Mouse (Mus musculus): Measurements from ENCODE around the gene Lrrtm3.
A peak's percentile ranks its signal among the peaks of the same experiment; 100 is the strongest.

Gene Lrrtm3

DNA sequence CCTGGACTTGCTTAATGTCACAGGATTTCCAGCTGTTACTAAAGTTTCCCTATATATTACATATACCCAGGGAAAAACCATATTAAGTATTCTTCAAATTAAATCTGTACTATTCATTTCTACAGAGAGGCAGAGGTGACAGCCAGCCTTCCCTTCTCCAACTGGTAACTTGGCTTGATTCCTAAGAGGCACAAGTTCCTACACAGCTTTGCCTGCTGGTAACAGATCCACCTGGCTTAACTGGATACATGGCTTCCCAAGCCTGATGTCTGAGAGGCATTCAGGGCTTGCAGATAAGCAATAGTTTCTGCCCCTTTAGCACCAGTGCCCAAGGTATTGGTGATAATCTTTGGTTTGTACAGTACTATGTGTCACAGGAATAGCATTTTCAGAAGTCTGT, 190.2 kb downstream of the Lrrtm3 start:
- DNase-seq (ENCODE audit: low read depth, low spot score) = no peak

DNA sequence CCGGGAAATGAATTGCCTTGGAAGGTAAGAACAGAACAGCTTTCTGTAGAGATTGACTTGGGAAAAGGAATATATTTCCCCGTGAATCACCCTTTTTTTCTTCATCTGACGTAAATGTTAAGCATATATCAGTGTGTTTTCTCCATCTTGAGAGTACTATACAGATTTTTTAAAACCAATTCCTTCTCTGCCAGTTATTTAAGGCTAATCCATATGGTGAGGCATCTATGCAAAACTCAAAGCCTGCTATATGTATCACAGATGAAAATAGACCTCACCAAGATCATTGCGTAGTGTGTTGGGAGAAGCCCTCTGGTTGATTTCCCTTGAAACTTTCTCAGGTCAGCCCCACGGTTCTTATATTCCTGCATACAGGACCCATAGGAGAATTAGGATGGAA, 195.5 kb downstream of the Lrrtm3 start:
- no peak for DNase-seq (ENCODE audit: low read depth, low spot score)

DNA sequence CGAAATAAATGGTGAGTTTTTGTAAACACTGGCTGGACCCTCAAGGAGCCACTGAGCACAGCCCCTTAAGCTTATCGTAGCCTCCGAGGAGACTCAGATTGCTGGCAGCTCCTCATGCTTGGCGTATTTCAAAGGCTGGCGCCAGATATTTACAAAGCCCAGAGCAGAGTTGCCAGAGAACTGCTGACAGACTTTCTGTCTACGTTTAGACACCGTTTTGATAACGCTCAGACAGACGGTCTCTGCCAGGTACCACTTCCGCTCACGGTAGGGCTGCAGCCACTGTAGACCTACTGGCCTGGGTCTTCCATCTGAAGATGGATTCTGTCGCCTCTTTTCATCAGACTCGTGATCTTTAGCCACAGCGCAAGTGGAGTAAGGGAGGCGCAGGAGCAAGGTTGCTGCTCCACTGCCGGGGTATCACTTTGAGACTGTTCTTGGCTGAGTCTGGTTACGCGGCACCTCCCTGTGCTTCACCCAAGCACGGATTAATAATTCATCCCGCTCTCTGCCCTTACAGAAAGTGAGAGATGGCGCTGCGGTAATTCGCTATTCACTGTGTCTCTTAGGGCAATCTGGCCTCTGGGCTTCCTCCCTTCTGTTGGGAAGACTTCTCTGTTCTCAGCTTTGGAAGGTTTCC, 203.5 kb downstream of the Lrrtm3 start:
- peak; percentile 2 for DNase-seq (ENCODE audit: low read depth, low spot score)

DNA sequence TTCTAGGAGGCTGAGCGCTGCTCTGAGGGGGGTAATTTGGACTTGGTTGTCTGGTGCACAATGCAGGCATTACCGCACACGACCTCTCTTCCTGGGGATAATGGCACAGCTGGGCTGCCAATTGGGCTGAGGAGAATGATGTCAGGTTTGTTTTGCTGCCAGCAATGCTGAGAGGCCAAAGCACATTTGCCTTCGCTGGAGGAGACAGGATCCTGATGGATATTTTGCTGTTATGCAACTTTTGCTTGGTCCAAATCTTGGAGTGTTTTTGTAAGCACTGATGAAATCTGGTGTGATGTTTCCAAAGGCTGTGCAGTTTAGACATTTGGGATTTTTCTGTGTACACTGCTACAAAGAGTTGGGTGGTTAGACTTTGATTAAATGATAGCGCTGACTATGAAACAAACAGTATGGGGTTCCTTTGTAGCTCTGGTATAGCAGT, 209.6 kb downstream of the Lrrtm3 start:
- no peak for DNase-seq (ENCODE audit: low read depth, low spot score)

Measured in R1 (cell line).